Mouse (Mus musculus): ENCODE results near the gene Zfp709.
"Not testable (repeated sequence)": the region's sequence is repeated elsewhere in the genome, so short reads cannot be mapped to it uniquely, and the experiment has no call there.

Zfp709 gene

DNA sequence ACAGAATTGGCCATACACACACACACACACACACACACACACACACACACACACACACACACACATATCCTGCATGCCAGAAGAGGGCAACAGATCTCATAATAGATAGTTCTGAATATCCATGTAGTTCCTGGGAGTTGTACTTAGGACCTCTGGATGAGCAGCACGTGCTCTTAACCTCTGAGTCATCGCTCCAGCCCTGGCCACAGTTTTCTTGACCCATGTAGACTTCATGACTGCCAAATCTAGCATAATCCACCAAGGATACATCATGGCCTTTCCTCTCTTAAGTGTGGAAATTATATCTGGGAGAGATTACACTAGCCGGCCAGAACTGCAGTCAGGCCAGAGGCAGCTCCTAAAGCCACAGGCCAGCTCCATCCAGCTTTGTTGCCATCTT lies 44.7 kb downstream of the Zfp709 start:
- DNase-seq, result no peak

DNA sequence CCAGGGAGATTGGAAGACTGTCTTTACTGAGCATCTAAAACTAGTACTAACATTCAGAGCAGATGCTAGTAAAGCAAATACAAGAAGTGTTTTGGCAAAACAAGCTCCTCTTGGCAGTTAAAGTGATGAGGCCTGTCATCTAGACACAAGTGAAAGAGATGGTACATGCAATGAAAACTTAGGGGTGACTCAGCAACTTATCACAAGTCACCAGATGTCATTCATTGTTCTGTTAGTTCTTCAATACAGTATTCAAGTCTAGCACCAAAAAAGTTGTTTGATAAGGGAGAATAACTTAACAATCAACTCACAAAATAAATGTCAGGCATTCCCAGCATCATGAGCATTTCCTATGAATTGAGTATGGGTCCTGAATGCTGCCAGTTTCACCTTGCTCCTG lies 46.0 kb downstream of the Zfp709 start:
- DNase-seq, result no peak

DNA sequence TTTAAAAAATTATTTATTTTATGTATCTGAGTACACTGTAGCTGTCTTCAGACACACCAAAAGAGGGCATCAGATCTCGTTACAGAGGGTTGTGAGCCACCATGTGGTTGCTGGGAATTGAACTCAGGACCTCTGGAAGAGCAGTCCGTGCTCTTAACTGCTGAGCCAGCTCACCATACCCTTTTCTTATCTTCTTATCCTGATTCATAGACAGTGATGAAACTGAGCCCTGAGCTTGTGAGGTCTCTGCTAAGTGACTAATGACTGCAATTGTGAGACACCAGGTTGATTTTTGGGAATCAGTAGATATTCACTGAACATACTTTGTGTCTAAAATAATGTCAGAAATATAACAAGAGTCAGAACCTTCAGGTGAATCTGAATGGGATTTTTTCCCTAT lies 56.2 kb downstream of the Zfp709 start:
- DNase-seq, result not testable (repeated sequence)

DNA sequence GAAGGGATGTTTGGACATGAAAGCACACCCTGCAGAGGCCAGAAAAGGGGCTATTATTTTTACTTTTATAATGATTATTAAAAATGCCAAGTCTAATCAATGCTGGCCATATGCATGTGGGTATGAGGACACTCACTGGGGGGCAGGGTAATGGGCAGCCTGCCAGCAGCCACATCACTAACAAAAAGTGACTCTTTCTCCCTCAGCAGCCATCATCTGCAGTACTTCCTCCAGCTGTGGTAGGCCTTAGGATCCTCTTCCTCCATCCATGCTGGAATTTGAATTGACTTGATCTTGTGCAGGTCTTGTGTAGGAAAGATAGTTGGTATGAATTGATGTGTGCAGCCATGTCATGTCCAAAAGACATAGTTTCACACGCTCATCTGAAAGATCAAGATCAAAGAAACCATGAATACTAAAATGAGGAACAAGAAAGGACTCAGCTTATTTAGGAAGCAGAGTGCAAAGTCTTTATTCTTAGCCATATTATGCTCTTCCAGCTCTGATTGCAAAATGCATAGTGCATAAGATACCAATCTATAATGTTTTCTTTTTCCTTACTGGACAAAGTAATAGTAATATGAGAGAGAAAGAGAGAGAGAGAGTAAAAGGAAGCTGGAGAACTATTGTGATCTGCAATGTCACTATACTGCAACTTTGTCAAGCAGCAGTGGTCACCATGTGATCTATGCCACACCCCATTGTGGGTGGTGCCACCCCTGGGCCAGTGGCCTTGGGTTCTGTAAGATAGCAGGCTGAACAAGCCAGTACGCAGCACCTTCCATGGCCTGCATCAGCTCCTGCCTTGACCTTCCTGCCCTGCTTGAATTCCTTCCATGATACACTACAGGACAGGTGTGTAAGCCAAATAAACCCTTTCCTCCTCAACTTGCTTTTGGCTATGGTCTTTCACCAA lies 58.7 kb downstream of the Zfp709 start:
- DNase-seq, result no peak

DNA sequence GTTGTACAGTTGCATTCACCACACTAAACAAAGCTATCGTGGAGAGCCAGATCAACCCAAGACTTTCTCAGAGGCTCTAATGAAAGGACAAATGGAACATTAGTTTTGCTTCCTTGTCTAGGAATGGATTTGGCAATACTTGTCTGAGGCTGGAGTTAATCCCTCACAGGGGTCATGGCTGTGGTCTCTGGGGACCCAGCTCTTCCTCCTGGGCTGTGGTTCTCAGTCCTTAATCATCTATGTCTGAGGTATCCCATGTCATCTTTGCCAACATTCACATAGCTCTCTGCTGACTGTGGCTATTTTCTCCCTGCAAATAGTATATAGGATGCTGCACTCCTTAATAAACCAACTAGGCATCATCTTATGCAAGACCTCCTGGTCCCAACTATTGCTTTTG lies 60.0 kb downstream of the Zfp709 start:
- DNase-seq, result no peak

Measured in cerebellum, adult 9-10 months (tissue).